Mouse (Mus musculus) bone marrow, adult 2 months (tissue): ENCODE measurements at regions not wholly inside any gene's neighbourhood (a gene's known extent, or its start where the extent isn't known, plus 50 kb on each side); places are given as distances from the start of the nearest gene placed in this dataset.

Experiments used
- CTCF ChIP-seq: fragments of 200-500 bp; IDR thresholded peaks from 2 replicates; pipeline ENCODE4 v1.5.1; 2011; ENCODE audit warnings: low read length, control low read depth; ENCODE audit not compliant: control insufficient read depth, insufficient read depth
- POLR2A ChIP-seq: fragments of 200-500 bp; IDR thresholded peaks from 2 replicates; pipeline ENCODE4 v1.6.1; 2011; ENCODE audit warnings: low read depth, mild to moderate bottlenecking, control low read depth, low read length, borderline replicate concordance; ENCODE audit not compliant: control insufficient read depth

DNA sequence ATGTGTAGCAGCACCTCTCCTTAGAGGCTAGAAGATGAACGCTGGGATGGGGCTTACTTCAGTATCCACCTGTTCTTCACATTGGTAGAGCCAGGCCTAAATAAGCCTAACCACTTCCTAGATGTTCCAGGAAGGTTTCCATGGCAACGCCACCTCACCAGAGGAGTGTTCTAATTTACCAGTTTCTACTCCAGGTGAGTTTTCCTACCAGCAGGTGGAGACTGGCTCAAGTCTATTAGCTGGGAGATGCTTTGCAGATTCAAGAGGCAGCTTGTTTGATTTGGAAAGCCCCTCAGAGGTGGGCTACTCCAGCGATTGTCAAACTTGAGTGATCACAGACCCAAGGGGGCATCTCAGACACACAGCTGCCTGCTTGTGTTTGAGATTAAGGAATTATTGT lies 138.8 kb upstream of the Prok2 start:
- TF ChIP-seq POLR2A (no peak), CTCF (no peak)
